Mouse (Mus musculus) embryonic facial prominence, embryonic 11.5 days (tissue): ENCODE measurements around the gene Acad12. TPM values are rescaled to one million over a fixed set of nuclear protein-coding genes. Genes with fewer than 3 reads are reported as not detected.
A peak's percentile ranks its signal among the peaks of the same experiment; 100 is the strongest.

Experiments
- ATAC-seq: fragments of 200-750 bp; cut with Nextera tagmentation; replicated peaks from 2 replicates; pipeline ENCODE4 v1.8.0; 2017; ENCODE audit warnings: low read depth; ENCODE audit not compliant: insufficient number of reproducible peaks, low FRiP score, low TSS enrichment
- DNase-seq: peaks from one replicate; pipeline ENCODE4 v3.0.0-alpha.2; 2015; ENCODE audit warnings: low spot score
- H3K27ac ChIP-seq: fragments of 300-500 bp; sonication (generic); replicated peaks from 2 replicates; pipeline ENCODE4 v1.5.1; 2014; ENCODE audit warnings: mild to moderate bottlenecking, low read depth, low read length, control low read depth
- H3K27me3 ChIP-seq: fragments of 300-500 bp; sonication (generic); 2 replicates; pipeline ENCODE4 v1.6.1; 2014; ENCODE audit warnings: mild to moderate bottlenecking, low read length, moderate library complexity, mixed read lengths; ENCODE audit not compliant: control insufficient read depth, insufficient read depth
- H3K36me3 ChIP-seq: fragments of 300-500 bp; sonication (generic); replicated peaks from 2 replicates; pipeline ENCODE4 v1.6.1; 2014; ENCODE audit warnings: low read depth, mild to moderate bottlenecking, low read length, moderate library complexity, mixed read lengths; ENCODE audit not compliant: control insufficient read depth, insufficient read depth
- H3K4me1 ChIP-seq: fragments of 300-500 bp; sonication (generic); 2 replicates; pipeline ENCODE4 v1.6.1; 2014; ENCODE audit warnings: low read length, mixed read lengths; ENCODE audit not compliant: control insufficient read depth, insufficient read depth
- H3K4me2 ChIP-seq: fragments of 300-500 bp; sonication (generic); 2 replicates; pipeline ENCODE4 v1.6.1; 2014; ENCODE audit warnings: low read depth, mild to moderate bottlenecking, control low read depth, low read length, moderate library complexity
- H3K4me3 ChIP-seq: fragments of 300-500 bp; sonication (generic); 2 replicates; pipeline ENCODE4 v1.5.1; 2014; ENCODE audit warnings: low read depth, low read length, control low read depth
- H3K9ac ChIP-seq: fragments of 300-500 bp; sonication (generic); replicated peaks from 2 replicates; pipeline ENCODE4 v1.6.1; 2014; ENCODE audit warnings: mild to moderate bottlenecking, control low read depth, low read length
- H3K9me3 ChIP-seq: fragments of 300-500 bp; sonication (generic); replicated peaks from 2 replicates; pipeline ENCODE4 v1.6.1; 2016; ENCODE audit warnings: mild to moderate bottlenecking, low read length, inconsistent platforms, mixed read lengths; ENCODE audit not compliant: control insufficient read depth
- WGBS: fragments of 180-500 bp; shearing (Covaris S2); extraction: QIAGEN DNeasy Blood & Tissue Kit; methylation state at CpG from one replicate; pipeline ENCODE4 v1.1.7; 2014; 5-methylcytosine and 5-hydroxymethylcytosine counted together
- polyA plus RNA-seq: library from polyadenylated mRNA; unstranded; fragments of >200 nt; fragmentation: Nextera tagmentation; extraction: Ambion mirVana; gene quantifications from 2 replicates; pipeline ENCODE4 v1.2.1, GENCODE M21; 2014

Acad12 gene
- polyA plus RNA-seq: 1.5 and 1.8 TPM in 2 replicates

- Histone ChIP-seq H3K4me1 (no peaks in the 10 kb centered on the region; the same call in 1 of the 2 replicates), H3K9ac (peak within 1 kb of the TSS; percentile 81), H3K4me2 (peak within 1 kb of the TSS; percentile 78), H3K9me3 (no peaks in the 10 kb centered on the region), H3K4me3 (peak within 1 kb of the TSS; percentile 69), H3K27ac (peak within 1 kb of the TSS; percentile 70), H3K36me3 (no peaks in the 10 kb centered on the region), H3K27me3 (no peaks in the 10 kb centered on the region)
- ATAC-seq: peak; percentile 81
- WGBS: 1% methylated on average over 56 of the region's 58 CpGs
- peak; percentile 90 for DNase-seq
These were observed at the start of gene Acad12 for GRCm38 (mm10) chr5:121618592-121619513. Acad12 (minus strand) TSS chr5:121618938.

DNA sequence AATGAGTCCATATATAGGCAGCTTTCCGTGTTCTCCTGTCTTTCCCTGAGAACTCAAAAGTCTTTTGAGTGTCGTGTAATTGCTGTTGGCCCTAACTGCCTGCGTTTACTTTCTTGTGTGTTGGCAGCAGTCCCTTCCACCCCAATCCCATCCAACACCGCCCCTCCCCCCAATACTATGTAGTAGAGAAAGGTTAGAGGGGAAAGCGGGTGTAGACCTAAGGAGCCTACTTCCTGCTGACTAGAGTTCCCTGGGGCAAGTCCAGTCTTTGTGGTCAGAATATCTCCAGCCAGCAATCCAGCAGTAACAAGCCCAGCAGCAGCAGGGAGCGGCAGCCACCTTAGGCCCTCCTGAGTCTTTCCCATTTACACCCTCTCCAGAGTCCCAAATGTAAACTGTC lies 49.7 kb upstream of the Acad12 start:
- Histone ChIP-seq H3K27me3 (no peaks in the 10 kb centered on the region), H3K4me3 (no peak overlapping the region), H3K9ac (no peak overlapping the region), H3K36me3 (no peaks in the 10 kb centered on the region; the same call in 1 of the 2 replicates), H3K4me2 (no peak overlapping the region), H3K4me1 (no peaks in the 10 kb centered on the region), H3K27ac (no peak overlapping the region), H3K9me3 (no peaks in the 10 kb centered on the region)
- no peak for ATAC-seq
- DNase-seq: no peak
- WGBS: 69% methylated on average over 6 of the region's 6 CpGs

GRCm38 (mm10) chr5:121667067-121667466 lies 48.3 kb upstream of the Acad12 start:
- no peak for ATAC-seq
- Histone ChIP-seq H3K36me3 (peaks cover 3% of the 10 kb centered on the region; the same call in 1 of the 2 replicates), H3K4me1 (no peaks in the 10 kb centered on the region)

DNA sequence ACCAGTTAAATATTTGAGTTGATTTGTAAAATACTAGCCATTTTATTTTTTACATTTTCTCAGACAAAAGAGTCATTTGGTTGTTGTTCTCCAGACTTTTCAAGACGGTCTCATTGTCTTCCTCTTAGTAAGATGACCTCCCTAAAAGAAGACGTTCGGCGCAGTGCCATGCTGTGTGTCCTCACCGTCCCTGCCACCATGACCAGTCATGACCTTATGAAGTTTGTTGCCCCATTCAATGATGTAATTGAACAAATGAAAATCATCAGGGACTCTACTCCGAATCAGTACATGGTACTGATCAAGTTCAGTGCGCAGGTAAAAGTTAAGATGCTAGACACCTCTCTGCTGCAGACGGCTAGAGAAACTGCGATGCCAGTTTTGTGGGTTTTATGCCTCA lies 46.2 kb upstream of the Acad12 start:
- ATAC-seq: no peak
- H3K4me3 ChIP-seq: no peak overlapping the region
- WGBS: 95% methylated on average over 9 of the region's 9 CpGs
- peaks cover 3% of the 10 kb centered on the region; the same call in 1 of the 2 replicates for H3K36me3 ChIP-seq
- H3K27ac ChIP-seq: no peak overlapping the region
- H3K9me3 ChIP-seq: no peaks in the 10 kb centered on the region
- H3K27me3 ChIP-seq: no peaks in the 10 kb centered on the region
- no peak overlapping the region for H3K4me2 ChIP-seq
- no peak for DNase-seq
- H3K9ac ChIP-seq: no peak overlapping the region
- no peaks in the 10 kb centered on the region for H3K4me1 ChIP-seq

More at GRCm38 (mm10) chr5:121667067-121667466, 48.3 kb upstream of the Acad12 start:
- WGBS: 87% methylated on average over 4 of the region's 4 CpGs
- no peak for DNase-seq
- H3K4me3 ChIP-seq: no peak overlapping the region
- H3K4me2 ChIP-seq: no peak overlapping the region
- H3K9ac ChIP-seq: no peak overlapping the region
- no peaks in the 10 kb centered on the region for H3K9me3 ChIP-seq
- H3K27ac ChIP-seq: no peak overlapping the region
- no peaks in the 10 kb centered on the region for H3K27me3 ChIP-seq

GRCm38 (mm10) chr5:121664078-121664477 lies 45.3 kb upstream of the Acad12 start:
- no peak overlapping the region for H3K9ac ChIP-seq
- H3K4me1 ChIP-seq: no peaks in the 10 kb centered on the region
- H3K9me3 ChIP-seq: no peaks in the 10 kb centered on the region
- no peaks in the 10 kb centered on the region for H3K27me3 ChIP-seq
- no peak for ATAC-seq
- no peak overlapping the region for H3K4me3 ChIP-seq
- DNase-seq: no peak
- H3K4me2 ChIP-seq: no peak overlapping the region
- H3K36me3 ChIP-seq: peaks cover 3% of the 10 kb centered on the region; the same call in 1 of the 2 replicates
- H3K27ac ChIP-seq: no peak overlapping the region
- 89% methylated on average over 6 of the region's 6 CpGs for WGBS

- Histone ChIP-seq H3K4me1 (no peaks in the 10 kb centered on the region), H3K36me3 (peaks cover 3% of the 10 kb centered on the region; the same call in 1 of the 2 replicates), H3K27me3 (no peaks in the 10 kb centered on the region), H3K9me3 (no peaks in the 10 kb centered on the region), H3K4me2 (no peak overlapping the region), H3K9ac (no peak overlapping the region), H3K27ac (no peak overlapping the region), H3K4me3 (no peak overlapping the region)
- no peak for DNase-seq
- ATAC-seq: no peak
- WGBS: 87% methylated on average over 8 of the region's 8 CpGs
These were observed 44.7 kb upstream of the Acad12 start for GRCm38 (mm10) chr5:121663456-121663855.

- H3K9ac ChIP-seq: peak overlapping the region; percentile 90; the same call in 1 of the 2 replicates
- H3K36me3 ChIP-seq: peaks cover 3% of the 10 kb centered on the region; the same call in 1 of the 2 replicates
- ATAC-seq (no peak), DNase-seq (no peak)
- 86% methylated on average over 5 of the region's 5 CpGs for WGBS
- H3K4me3 ChIP-seq: peak overlapping the region; percentile 94; the same call in 1 of the 2 replicates
- no peaks in the 10 kb centered on the region for H3K27me3 ChIP-seq
- no peaks in the 10 kb centered on the region for H3K4me1 ChIP-seq
- no peaks in the 10 kb centered on the region for H3K9me3 ChIP-seq
- peak overlapping the region; percentile 79 for H3K4me2 ChIP-seq
- no peak overlapping the region for H3K27ac ChIP-seq
These were observed 42.8 kb upstream of the Acad12 start for GRCm38 (mm10) chr5:121661494-121661893.

DNA sequence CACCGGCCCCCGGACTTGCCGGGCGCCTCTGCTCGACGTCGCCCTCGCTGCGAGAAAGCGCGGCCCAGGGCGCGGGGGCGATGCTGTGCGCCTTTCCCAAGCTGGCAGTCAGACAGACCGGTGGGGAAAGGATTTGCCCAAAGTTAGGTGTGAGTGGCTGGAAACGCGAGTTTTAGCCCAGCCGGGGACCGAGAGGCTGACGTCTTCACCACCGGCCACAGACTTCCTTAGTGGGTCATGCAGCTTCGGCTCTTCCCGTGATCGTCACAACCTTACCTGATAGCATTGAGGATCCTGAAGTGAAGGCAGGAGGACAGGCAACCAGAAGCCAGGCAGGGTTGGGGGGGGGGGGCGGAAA lies 42.1 kb upstream of the Acad12 start:
- H3K4me1 ChIP-seq: no peaks in the 10 kb centered on the region
- DNase-seq (no peak), ATAC-seq (no peak)
- H3K4me2 ChIP-seq: peak overlapping the region; percentile 79
- H3K27ac ChIP-seq: no peak overlapping the region; the same call in 1 of the 2 replicates
- H3K9me3 ChIP-seq: no peaks in the 10 kb centered on the region
- peak overlapping the region; percentile 94 for H3K4me3 ChIP-seq
- H3K36me3 ChIP-seq: peaks cover 3% of the 10 kb centered on the region; the same call in 1 of the 2 replicates
- H3K27me3 ChIP-seq: no peaks in the 10 kb centered on the region
- WGBS: 2% methylated on average over 26 of the region's 26 CpGs
- H3K9ac ChIP-seq: peak overlapping the region; percentile 90
